Mouse (Mus musculus) bone marrow macrophage, adult 2 months (primary cell): ENCODE results near the gene Mga.

ENCODE experiments used
- CTCF ChIP-seq: IDR thresholded peaks from 2 replicates; pipeline ENCODE4 v1.5.1; 2012; ENCODE audit warnings: low read depth, mild to moderate bottlenecking, low read length, moderate library complexity
- POLR2A ChIP-seq: IDR thresholded peaks from 2 replicates; pipeline ENCODE4 v1.6.1; 2012; ENCODE audit warnings: mild to moderate bottlenecking, low read depth, low read length, borderline replicate concordance

- TF ChIP-seq CTCF (no peak), POLR2A (no peak)
These were observed 89.3 kb downstream of the Mga start for GRCm38 (mm10) chr2:119986369-119986768.
